Mouse (Mus musculus): Measurements from ENCODE around the gene Kcnt2. TPM values are rescaled to one million over a fixed set of nuclear protein-coding genes. Genes with fewer than 3 reads are reported as not detected.
A peak's percentile ranks its signal among the peaks of the same experiment; 100 is the strongest.

Kcnt2 gene
- total and polyA plus RNA-seq, 2 experiments from 2014 or later: 2.8 to 9.5 TPM

GRCm38 (mm10) chr1:140469586-140469985 is 223.6 kb downstream of the Kcnt2 start:
- Histone ChIP-seq H3K4me2 (ENCODE audit: low read depth, low read length, poor library complexity, severe bottlenecking) (no peak overlapping the region), H3K9me3 (ENCODE audit: low read length) (no peaks in the 10 kb centered on the region), H3K9ac (replicated peaks; ENCODE audit: low read length, poor library complexity, severe bottlenecking) (no peak overlapping the region), H3K4me1 (ENCODE audit: insufficient read depth, low read length) (no peaks in the 10 kb centered on the region), H3K4me3 (ENCODE audit: low read depth, low read length) (no peak overlapping the region), H3K27ac (ENCODE audit: low read depth, low read length) (no peak overlapping the region), H3K36me3 (ENCODE audit: insufficient read depth, low read length) (no peaks in the 10 kb centered on the region), H3K27me3 (ENCODE audit: insufficient read depth, low read length) (no peaks in the 10 kb centered on the region)
- ATAC-seq (ENCODE audit: low FRiP score) (no peak), DNase-seq (ENCODE audit: low spot score) (no peak)
- WGBS: 95% methylated on average over 1 of the region's 1 CpGs
- no peak for TF ChIP-seq CTCF (IDR thresholded peaks at IDR 0.05)

- Histone ChIP-seq H3K9ac (replicated peaks; ENCODE audit: low read length, poor library complexity, severe bottlenecking) (no peak overlapping the region), H3K27me3 (ENCODE audit: insufficient read depth, low read length) (no peaks in the 10 kb centered on the region), H3K36me3 (ENCODE audit: insufficient read depth, low read length) (no peaks in the 10 kb centered on the region), H3K4me2 (ENCODE audit: low read depth, low read length, poor library complexity, severe bottlenecking) (no peak overlapping the region), H3K4me1 (ENCODE audit: insufficient read depth, low read length) (no peaks in the 10 kb centered on the region), H3K4me3 (ENCODE audit: low read depth, low read length) (no peak overlapping the region), H3K9me3 (ENCODE audit: low read length) (no peaks in the 10 kb centered on the region), H3K27ac (ENCODE audit: low read depth, low read length) (no peak overlapping the region)
- ATAC-seq (ENCODE audit: low FRiP score) (no peak), DNase-seq (ENCODE audit: low spot score) (no peak)
- WGBS: 73% methylated on average over 2 of the region's 2 CpGs
- no peak for TF ChIP-seq CTCF (IDR thresholded peaks at IDR 0.05)
Measured at GRCm38 (mm10) chr1:140476921-140477320, 231.0 kb downstream of the Kcnt2 start.

DNA sequence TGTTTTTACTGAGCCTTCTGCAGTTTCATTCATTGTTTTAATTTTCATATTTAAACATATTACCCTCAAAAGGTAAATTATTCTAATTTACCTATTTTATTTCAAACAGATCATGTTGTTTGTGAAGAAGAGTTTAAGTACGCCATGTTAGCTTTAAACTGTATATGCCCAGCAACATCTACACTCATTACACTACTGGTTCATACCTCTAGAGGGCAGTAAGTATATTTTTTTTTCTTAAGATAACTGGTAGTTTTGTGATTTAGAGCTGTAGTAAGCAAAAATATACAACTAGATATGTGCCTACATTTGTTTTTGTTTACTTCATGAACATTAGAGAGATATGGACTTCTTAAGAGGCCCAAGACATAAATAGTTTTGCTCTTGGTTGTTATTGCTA is 238.1 kb downstream of the Kcnt2 start:
- Histone ChIP-seq H3K4me3 (ENCODE audit: low read depth, low read length) (no peak overlapping the region), H3K9ac (replicated peaks; ENCODE audit: low read length, poor library complexity, severe bottlenecking) (no peak overlapping the region), H3K4me2 (ENCODE audit: low read depth, low read length, poor library complexity, severe bottlenecking) (no peak overlapping the region), H3K27ac (ENCODE audit: low read depth, low read length) (no peak overlapping the region), H3K36me3 (ENCODE audit: insufficient read depth, low read length) (no peaks in the 10 kb centered on the region), H3K9me3 (ENCODE audit: low read length) (no peaks in the 10 kb centered on the region), H3K27me3 (ENCODE audit: insufficient read depth, low read length) (no peaks in the 10 kb centered on the region), H3K4me1 (ENCODE audit: insufficient read depth, low read length) (no peaks in the 10 kb centered on the region)
- 94% methylated on average over 1 of the region's 1 CpGs for WGBS
- no peak for ATAC-seq (ENCODE audit: low FRiP score)
- DNase-seq (ENCODE audit: low spot score): no peak
- TF ChIP-seq CTCF (IDR thresholded peaks at IDR 0.05): no peak

DNA sequence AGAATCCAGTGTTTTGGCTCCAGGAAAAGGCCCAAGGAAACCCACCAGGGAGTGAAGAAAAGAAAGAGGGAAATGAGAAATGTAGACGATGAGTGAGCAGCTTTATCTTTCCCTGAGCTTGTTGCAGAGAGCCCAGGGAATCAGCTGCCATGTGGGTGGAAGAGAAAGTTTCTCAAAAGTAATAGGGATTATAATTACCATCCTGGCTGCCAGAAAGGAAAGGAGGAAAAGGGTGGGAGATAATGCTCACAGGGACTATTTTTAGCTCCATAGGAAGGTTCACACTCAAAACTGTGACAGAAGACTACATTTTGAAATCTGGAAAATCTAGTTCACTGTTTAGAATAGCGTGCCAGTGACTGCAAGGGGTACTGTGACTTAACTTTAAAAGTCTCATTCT is 243.9 kb downstream of the Kcnt2 start:
- Histone ChIP-seq H3K9ac (replicated peaks; ENCODE audit: low read length, poor library complexity, severe bottlenecking) (no peak overlapping the region), H3K4me2 (ENCODE audit: low read depth, low read length, poor library complexity, severe bottlenecking) (no peak overlapping the region), H3K9me3 (ENCODE audit: low read length) (no peaks in the 10 kb centered on the region), H3K4me3 (ENCODE audit: low read depth, low read length) (no peak overlapping the region), H3K27ac (ENCODE audit: low read depth, low read length) (no peak overlapping the region), H3K4me1 (ENCODE audit: insufficient read depth, low read length) (no peaks in the 10 kb centered on the region), H3K36me3 (ENCODE audit: insufficient read depth, low read length) (no peaks in the 10 kb centered on the region), H3K27me3 (ENCODE audit: insufficient read depth, low read length) (no peaks in the 10 kb centered on the region)
- ATAC-seq (ENCODE audit: low FRiP score) (no peak), DNase-seq (ENCODE audit: low spot score) (peak; percentile 0)
- WGBS: 68% methylated on average over 2 of the region's 2 CpGs
- TF ChIP-seq CTCF (IDR thresholded peaks at IDR 0.05): no peak

DNA sequence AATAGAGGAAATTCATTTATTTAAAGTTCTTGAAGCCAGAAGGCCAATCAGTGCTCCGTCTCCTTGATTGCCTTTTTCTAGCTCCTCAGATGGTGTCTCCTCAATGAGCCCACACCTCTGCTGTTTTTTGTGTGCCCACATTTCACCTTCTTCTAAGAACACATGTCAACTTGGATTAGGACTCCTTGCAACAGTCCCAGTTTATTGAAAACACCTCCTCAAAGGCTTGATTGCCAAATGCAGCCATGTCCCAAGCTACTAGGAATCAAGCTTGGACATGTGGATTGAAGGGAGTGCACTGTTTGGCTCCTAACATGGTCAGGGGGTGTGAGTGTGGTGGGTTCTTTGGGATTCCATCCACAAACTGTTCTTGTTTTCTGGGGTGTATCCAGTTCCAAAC is 245.4 kb downstream of the Kcnt2 start:
- Histone ChIP-seq H3K36me3 (ENCODE audit: insufficient read depth, low read length) (no peaks in the 10 kb centered on the region), H3K4me2 (ENCODE audit: low read depth, low read length, poor library complexity, severe bottlenecking) (no peak overlapping the region), H3K27me3 (ENCODE audit: insufficient read depth, low read length) (no peaks in the 10 kb centered on the region), H3K9me3 (ENCODE audit: low read length) (no peaks in the 10 kb centered on the region), H3K27ac (ENCODE audit: low read depth, low read length) (no peak overlapping the region), H3K4me3 (ENCODE audit: low read depth, low read length) (no peak overlapping the region), H3K9ac (replicated peaks; ENCODE audit: low read length, poor library complexity, severe bottlenecking) (no peak overlapping the region), H3K4me1 (ENCODE audit: insufficient read depth, low read length) (no peaks in the 10 kb centered on the region)
- no peak for TF ChIP-seq CTCF (IDR thresholded peaks at IDR 0.05)
- DNase-seq (ENCODE audit: low spot score) (no peak), ATAC-seq (ENCODE audit: low FRiP score) (no peak)
- WGBS: 90% methylated on average over 1 of the region's 1 CpGs

- no peak overlapping the region for H3K27ac ChIP-seq (ENCODE audit: low read depth, low read length)
- H3K27me3 ChIP-seq (ENCODE audit: insufficient read depth, low read length): no peaks in the 10 kb centered on the region
- TF ChIP-seq CTCF (IDR thresholded peaks at IDR 0.05): no peak
- DNase-seq (ENCODE audit: low spot score) (no peak), ATAC-seq (ENCODE audit: low FRiP score) (no peak)
- H3K4me2 ChIP-seq (ENCODE audit: low read depth, low read length, poor library complexity, severe bottlenecking): no peak overlapping the region
- 90% methylated on average over 2 of the region's 2 CpGs for WGBS
- no peak overlapping the region for H3K9ac ChIP-seq (replicated peaks; ENCODE audit: low read length, poor library complexity, severe bottlenecking)
- no peaks in the 10 kb centered on the region for H3K4me1 ChIP-seq (ENCODE audit: insufficient read depth, low read length)
- no peaks in the 10 kb centered on the region for H3K36me3 ChIP-seq (ENCODE audit: insufficient read depth, low read length)
- H3K9me3 ChIP-seq (ENCODE audit: low read length): no peaks in the 10 kb centered on the region
- no peak overlapping the region for H3K4me3 ChIP-seq (ENCODE audit: low read depth, low read length)
Measured at GRCm38 (mm10) chr1:140492237-140492636, 246.3 kb downstream of the Kcnt2 start.

Data from midbrain, postnatal 0 days (tissue).